Mouse (Mus musculus) ES-Bruce4 (cell line): ENCODE results near the gene Klhdc3.

Experiments
- CTCF ChIP-seq: IDR thresholded peaks from one replicate; pipeline ENCODE4 v1.8.1; 2011; ENCODE audit warnings: low read depth, low read length
- EP300 ChIP-seq: IDR thresholded peaks from 2 replicates; pipeline ENCODE4 v1.6.1; 2011; ENCODE audit warnings: low read depth, low read length; ENCODE audit not compliant: insufficient read depth

- TF ChIP-seq CTCF (no peak), EP300 (peak; percentile 88)
Observed at GRCm38 (mm10) chr17:46629685-46630441, 50.9 kb downstream of the Klhdc3 start.
